Mouse (Mus musculus) CD4-positive, CD25-positive, alpha-beta regulatory T cell, adult 4 months (primary cell): ENCODE results near the gene Ethe1. TPM values are rescaled to one million over a fixed set of nuclear protein-coding genes. Genes with fewer than 3 reads are reported as not detected.

Source experiments
- ATAC-seq: one replicate; pipeline ENCODE4 v1.8.0; 2017
- polyA plus RNA-seq, 2 experiments: library from polyadenylated mRNA; unstranded; fragments of 100-300 nt; shearing (Covaris generic); gene quantifications; one replicate each; pipeline ENCODE4 v1.2.1; 2017

The Ethe1 gene
- polyA plus RNA-seq, 2 experiments from 2014 or later, result 13.8 to 19.6 TPM

DNA sequence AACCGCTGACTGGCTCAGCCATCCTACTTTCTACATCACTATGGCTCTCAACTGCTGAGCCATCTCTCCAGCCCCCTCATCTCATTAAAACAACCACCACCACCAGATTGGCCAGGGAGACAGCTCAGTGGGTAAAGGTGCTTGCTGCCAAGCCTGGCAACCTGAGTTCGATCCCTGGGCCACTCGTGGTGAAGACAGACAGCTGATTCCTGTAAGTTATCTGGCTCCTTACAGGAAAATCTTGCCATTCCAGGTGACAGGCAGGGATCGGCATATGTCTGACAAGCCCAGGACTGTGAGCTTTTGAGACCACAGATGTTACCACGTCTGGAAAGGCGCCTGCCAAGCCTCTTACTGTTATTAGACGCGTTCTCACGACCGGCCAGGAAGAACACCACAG, 9.5 kb upstream of the Ethe1 start:
- no peak for ATAC-seq

DNA sequence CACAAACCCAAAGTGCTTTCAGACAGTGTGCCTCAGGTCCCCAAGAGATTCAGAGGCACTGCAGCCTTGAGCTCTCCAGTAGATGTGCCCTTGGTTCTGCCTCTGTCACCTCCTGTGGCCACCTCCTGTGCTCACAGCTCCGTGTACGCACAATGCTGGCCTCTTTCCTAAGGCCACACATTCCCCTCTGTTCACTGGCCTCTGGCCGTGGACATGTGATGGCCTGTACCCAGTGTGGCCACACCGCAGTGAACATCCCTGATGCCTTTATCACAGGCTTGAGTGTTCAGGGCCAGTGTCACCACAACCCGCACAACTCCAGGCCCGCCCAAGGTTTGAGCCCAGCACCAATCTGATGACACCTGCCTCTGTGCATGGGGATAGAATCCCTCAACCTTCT, 2.5 kb upstream of the Ethe1 start:
- no peak for ATAC-seq

DNA sequence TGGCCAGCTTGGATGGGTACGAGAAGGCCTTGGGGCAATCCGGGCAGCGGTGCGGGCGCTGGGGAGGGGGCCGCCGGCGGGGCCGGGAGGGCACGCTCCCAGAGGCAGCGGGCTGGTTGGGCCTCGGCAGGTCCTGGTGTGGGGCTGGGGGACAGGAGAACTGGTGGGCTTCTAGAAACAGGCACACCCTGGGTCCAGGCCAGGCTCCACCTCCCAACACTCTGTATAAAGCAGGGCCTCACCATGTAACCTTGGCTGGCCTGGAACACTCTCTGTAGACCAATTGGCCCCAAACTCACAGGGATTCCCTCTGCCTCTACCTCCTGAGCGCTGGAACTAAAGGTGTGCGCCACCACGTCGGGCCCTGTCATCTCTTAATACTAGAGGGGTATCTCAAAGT, 1.3 kb upstream of the Ethe1 start:
- no peak for ATAC-seq

DNA sequence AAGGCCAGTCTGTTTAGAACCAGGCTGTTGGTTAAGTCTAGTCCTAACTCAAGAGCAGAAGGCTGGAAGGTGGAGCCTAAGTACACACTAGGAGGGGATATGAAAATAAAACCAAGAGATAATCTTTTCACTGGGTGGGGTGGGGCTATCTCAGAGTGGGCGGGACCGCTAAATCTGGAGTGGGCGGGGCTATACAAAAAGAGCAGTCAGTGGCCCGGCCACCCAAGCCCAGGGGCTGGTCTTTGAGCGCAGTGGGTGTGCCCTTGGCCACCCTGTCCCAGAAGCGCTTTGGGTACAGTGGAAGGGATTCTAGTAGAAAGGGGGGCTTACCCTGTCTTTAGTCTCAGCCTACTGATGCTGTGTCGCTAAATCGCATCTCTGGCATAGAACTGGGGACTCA, 515 bp upstream of the Ethe1 start:
- no peak for ATAC-seq

DNA sequence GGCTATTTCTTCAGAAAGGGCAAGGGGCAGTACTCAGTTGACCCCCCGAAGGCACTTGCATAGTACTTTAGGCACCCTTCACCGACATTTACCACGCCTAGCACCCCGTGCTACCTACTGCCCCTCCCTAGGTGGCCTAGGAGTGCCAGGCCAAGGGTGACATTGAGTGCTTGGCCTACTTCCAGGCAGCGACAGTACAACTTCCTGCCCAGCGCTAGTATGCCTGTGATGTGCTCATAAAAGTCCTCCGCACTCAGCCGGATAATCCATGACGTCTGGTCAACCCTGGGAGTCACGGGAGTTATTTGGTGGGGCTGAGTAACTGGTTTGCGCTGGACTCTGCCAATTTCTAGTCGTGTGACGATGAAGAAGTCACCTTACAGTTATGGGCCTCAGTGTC, 993 bp downstream of the Ethe1 start:
- ATAC-seq, result no peak

DNA sequence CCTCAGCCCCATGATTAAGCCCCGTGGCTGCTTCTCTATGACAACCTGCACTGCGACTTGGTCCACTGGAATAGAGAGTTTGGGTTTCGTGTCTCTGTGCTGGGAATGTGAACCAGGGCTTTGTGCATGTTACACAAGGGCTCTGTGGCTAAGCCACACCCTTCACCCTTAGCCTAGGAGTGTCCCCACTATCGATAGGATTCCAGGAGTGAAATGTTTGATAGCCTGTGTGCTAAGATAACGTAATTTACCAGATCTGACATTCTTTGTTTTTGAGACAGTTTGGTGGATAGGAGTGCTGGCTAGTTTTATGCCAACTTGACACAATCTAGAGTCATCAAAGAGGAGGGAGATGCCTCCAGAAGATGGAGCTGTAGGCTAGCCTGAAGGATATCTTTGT, 4.4 kb downstream of the Ethe1 start:
- ATAC-seq, result no peak

DNA sequence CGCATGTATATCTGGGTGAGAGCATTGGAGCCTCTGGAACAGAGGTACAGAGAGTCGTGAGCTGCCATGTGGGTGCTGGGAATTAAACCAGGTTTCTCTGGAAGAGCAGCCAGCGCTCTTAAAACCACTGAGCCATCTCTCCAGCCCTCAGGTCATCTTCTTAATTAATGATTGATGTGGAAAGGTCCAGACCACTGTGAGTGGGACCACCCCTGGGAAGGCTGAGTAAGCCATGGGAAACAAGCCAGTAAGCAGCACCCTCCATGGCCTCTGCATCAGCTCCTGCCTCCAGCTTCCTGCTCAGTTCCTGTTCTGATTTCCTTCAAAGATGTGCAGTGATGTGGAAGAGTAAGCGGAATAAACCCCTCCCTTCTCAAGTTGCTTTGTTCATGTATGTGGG, 4.8 kb downstream of the Ethe1 start:
- no peak for ATAC-seq

DNA sequence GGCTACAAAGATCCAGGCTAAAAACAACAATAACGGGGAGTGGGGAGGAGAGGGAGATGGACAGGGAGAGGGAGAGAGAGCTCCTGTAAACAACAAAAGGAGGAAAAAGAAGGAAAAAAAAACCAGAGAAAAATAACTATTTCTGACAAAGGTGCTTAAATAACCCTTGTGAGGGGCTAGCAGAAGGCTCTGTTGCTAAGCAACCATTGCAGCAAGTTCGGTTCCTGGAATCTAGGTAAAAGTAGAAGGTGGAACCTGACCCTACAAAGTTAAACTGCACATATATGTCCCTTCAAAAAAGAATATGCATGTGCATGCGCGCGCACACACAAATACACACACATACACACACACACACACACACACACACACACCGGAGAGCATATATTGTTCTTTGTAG, 5.4 kb downstream of the Ethe1 start:
- ATAC-seq, result no peak

DNA sequence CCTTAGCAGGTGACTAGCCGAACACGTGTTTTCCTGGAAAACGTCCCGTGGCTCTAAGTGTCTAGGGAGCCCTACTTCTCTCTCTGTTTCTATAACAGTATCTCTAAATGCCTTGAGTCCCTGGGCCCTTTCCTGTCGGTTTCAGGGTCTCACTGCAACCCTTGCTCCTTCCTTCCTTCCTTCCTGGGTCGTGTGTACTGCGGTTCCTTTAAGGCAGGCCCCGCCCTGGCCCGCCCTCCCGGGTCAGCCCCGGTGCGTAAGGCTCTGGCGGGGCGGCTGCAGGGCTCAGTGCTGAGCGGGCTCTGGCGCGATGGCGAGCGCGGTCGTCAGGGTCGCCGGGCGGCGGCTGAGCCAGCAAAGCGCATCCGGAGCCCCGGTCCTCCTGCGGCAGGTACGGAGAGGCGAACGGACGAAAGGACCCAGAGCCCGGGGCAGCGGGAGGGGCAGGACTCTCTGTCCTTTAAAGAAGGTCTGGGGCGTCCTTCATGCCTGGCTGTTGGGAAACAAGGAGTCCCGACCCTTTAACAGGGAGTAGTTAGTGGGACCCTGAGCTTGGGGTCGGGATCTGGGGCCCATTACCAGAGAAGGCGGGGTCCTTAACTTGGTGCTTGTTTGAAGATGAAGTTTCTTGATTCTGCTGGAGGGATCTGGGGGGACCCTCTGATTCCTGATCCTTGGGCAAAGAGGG, 6.4 kb downstream of the Ethe1 start:
- ATAC-seq, result peak; percentile 98

DNA sequence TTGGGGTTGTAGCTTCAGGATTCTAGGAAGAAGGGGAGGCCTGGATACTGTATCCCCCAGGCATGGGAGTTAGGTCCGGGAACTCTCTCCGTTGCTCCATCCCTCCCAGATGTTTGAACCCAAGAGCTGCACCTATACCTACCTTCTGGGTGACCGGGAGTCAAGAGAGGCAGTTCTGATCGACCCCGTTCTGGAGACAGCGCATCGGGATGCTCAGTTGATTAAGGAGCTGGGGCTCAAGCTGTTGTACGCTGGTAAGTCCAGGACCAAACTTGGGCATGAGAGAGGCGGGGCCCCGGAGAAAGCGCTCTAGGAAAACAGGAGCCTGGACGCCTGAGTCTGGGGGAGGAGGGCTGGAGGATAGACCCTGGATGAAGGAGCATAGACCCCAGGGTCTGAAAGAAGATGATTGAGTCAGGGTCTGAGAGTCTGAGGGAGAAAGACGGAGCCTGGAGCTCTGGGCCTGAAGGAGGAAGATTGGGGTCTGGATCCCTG, 7.0 kb downstream of the Ethe1 start:
- ATAC-seq, result no peak

DNA sequence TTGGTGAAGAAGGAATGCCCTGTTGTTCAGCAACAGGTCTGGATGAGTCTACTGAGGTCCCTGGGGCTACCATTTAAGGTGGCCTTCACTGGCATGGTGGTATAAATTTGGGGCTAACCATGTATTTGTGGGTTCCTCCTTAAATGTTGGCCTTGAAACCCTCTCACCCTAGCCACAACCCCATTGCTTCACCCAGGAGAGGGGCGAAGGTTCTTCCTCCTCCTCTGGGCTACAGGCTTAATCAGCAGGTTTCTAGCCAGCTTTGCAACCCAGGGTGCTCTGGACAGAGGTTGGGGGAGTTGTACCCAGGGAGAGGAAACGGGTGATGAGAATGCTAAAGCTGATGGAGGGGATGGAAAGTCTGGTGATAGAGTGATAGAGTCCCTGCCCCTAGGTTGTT, 8.1 kb downstream of the Ethe1 start:
- ATAC-seq, result no peak

DNA sequence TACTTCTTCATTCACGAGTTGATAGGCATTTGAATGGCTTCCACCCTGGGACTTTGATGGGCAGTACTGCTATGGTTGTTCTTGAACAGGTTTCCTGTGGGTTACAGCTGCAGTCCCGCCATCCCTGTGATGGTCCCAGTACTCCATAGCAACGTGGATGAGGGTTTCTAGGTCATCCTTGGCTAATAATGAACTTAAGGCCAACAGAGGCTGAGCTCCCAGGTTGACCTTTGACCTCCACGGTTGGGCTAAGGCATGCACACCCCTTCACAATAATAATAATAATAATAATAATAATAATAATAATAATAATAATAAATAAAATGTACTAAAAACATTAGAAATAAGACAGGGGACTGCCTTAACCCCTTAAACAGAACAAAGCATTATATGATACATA, 10.8 kb downstream of the Ethe1 start:
- no peak for ATAC-seq

DNA sequence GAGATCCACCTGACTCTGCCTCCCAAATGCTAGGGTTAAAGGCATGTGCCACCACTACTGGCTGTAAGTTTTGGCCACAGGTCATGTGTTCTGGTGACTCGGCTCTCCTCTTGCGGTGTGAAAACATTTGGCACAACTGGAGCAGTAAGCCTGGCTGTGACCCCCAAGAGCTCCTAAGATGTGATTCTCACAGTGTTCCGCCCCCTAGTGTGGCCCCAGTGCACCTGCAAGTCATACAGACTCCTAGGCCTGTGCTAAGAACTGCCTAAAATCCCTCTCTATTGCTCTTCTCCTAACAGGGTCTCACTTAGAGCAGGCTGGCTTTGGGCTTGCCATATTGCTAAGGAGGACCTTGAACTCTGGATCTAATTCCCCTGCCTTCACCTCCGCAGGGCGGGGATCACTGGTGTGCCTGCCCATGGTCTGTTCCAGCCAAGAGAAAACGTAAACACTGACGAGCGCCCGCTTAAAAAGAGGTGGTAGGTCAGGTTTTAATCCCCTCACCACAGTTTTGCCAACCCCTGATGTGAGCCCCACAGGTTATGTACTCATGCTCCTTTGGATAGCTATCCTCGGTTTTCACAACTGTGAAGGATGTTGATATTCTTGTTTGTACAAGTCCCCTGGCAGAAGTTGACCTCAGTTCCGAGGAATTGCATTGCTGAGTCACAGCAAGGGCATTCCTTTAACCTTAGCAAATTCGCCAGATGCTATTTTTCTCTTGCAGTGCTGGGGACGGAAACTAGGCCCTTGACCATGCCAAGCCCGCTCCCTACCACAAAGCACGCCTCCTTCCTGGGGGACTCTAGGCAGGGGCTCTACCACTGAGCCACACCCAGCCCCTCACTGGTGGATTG, 12.1 kb downstream of the Ethe1 start:
- no peak for ATAC-seq

DNA sequence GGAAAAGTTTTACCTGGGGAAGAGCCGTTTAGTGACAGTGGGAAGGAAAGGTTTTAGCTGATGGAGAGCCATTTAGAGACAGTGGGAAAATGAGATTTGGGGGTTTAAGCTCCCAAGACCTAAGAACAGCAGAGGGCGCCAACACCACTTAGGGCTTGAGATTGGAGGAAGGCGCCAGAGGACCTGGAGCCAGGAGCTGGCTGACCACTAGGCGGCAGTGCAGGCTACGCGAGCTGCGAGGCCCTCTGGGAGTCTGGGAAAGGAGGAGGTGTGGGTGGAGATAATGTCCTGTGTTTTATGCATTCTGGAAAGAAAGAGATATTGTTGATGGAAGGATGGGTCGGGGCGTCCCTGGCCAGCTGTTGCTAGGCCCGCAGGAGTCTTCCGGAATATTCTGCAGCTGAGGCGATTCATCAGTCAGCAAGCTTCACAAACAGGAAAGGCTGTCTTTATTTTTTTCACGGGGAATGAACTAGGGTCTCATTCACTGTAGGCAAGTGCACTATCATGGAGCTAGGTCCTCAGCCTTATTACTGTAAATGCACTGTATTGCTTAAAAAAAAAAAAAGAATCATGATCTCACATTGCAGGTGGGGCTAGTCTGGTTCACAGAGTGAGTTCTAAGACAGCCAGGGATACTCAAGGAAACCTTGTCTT, 13.7 kb downstream of the Ethe1 start:
- peak; percentile 97 for ATAC-seq

DNA sequence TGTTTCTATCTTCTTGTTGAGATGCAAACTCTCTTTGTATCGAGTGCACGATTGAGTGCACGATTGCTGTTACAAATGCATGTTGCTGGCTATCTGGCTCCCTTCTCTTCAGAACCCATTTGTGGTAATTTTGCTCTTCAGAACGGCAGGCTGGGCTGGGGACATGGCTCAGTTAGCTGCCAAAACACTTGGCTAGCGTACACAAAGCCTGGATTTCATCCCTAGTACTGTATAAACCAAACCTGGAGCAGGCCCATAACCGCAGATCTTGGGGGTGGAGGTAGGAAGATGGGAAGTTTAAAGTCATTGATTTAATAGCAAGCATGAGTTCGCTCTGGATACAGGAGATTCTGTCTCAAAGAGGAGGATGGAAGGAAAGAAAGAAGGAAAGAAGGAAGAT, 18.2 kb downstream of the Ethe1 start:
- no peak for ATAC-seq

DNA sequence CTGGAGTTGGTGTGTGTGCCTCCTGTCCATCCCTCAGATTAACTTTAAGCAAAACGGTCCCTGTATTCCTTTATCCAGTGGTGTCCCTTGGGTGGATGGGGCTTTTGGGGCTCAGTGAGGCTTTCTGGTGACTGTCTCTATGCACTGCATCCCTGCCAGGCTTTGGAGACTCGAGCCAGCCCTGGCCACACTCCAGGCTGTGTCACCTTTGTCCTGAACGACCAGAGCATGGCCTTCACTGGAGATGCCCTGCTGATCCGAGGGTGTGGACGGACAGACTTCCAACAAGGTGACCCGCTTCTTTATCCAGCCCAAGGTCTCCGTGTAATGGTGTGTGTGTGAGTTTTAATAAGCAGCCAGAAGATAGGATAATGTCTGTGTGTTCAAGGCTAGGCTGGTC, 18.7 kb downstream of the Ethe1 start:
- no peak for ATAC-seq

DNA sequence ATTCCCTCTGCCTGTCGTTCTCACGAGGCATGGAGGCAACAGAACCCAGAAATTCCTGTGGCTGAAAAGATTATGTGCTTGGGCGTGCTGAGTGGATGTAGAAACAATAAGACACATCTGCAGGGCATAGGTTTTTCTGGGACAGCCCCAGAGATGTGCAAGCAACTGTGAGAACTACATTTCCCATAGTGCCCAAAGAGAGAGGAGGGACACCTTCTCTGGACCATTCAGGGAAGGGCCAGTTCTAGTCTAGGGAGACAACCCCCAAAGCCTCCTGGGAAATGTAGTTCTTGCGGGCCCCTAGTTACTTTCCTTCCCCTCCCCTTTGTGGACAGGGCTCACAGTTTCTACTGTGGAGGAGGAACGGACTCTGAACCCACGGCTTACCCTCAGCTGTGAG, 20.7 kb downstream of the Ethe1 start:
- peak; percentile 85 for ATAC-seq

DNA sequence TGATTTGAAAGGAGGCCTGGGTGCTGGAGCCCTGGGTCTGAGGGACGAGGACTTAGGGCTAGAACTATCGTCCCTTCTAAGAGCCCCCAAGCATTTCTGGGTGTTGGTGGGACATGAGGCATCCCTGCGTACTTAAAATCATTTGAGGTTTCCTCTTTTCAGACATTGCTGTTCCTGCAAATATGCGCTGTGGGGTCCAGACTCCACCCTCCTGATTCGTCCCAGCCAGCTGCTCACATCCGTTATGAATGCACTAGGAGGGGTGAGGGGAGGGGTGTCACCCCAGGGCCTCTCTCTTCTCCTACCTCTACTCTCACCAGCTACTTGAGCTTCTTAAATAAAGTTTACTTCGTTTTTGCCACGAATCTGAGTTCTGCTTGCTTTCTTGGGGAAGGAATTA, 21.2 kb downstream of the Ethe1 start:
- ATAC-seq, result peak; percentile 16

DNA sequence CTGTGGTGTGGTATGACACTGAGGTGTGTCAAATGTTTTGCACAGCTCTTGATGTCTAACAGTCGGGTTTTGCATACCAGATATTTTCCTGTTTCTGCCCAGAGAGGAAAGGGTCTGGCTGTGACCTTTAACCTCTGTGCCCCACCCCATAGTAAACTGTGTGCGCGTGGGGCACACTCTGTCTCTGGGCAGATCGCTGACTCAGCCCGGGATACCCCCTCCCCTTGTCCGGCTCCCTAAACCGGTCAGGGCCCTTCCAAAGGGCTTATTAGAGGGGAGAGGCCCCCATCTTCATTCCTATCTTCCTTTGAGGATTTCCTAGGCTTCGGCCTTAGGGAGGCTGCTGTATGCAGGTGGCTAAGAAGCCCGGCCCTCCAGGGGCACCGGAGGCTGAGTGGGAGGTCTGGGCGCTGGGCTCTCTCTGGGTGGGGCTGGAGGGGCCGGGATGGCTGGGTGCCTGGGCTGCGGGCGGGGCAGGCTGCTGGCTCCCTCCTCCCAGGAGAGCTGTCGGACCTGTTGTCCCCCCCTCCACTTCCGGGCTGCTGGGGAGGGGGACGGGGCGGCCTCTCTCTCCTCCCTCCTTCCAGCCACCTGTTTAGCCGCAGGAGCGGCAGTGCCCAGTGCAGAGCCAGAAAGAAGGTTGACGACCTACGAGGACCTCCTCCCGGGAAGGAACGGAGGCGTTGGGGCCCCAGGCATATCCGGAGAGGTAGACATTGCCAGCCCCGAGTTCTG, 23.0 kb downstream of the Ethe1 start, which contains the start of gene Phldb3:
Gene Phldb3, plus strand, starts transcription at position 620 of the 735 bp plus-strand sequence.
- ATAC-seq, result peak; percentile 37

DNA sequence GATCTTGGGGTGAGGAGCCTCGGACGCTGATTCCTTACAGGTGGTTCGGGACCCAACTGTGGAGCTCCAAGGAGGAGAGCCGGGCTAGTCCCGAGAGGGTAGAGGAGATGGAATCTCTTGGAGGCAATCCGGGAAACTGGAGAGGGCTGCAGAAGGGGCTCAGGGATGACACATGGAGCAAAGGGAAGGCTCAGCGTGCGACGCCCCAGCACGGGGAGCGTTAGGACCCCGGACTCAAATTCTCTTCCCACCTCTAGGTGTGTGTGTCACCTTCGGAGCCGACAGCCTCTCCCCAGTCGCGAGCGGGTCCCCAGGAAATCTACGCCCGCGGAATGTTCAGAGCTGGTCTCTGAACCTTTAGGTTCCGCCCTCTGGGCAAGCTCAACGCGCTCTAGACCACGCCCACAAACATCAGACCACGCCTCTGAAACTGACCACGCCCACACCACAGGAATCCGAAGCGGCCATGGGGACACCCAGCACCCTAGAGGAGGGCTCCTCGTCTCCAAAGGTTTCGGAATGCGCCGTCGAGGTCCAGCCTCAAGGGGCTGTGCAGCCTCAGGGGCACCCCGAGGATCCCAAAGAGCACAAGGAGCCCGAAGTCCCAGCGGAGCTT, 23.6 kb downstream of the Ethe1 start:
- ATAC-seq, result peak; percentile 78

DNA sequence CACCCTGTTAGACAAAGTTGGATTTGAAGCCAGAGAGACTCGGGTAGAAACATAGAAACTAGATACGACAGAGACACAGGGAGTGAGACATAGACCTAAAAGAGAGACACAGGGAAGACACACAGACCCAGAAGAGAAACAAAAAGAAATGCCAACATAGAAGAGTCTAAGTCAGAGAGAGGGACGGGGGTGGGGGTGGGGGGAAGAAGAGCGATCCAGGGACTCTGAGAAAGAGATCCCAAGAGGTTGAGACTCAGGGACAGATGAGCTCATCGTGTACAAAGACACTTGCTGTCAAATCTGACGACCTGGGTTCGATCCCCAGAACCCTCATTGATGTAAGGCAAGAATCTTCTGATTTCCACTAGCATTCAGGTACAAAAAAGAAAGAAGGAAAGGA, 24.4 kb downstream of the Ethe1 start:
- ATAC-seq, result no peak

DNA sequence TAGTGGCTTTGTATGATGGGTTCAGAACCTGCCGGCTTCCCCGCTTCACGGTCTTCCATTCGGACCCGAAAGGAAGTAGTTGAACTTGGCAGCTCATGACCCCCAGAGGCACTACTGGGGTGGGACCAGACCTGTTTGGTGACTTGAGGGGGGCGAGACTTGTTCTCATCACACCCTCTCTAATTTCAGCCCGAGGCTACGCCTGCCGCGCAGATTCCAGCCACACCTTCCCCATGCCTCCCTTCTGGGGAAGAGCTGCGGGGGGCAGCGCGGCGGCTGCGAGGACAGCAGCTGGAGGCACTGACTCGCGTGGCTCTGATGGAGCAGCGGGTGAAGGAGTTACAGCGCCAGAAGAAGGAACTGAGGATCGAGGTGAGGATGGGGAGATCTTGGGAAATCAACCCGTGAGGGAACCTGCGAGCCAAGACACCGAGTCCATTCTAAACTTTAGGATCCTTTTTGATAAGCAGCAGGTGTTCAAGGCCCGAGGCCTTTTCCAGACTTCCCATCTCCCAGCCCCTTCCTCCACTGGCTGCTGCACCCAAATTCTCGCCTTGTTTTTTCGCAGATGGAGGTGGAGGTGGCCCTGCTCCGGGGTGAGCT, 25.1 kb downstream of the Ethe1 start:
- ATAC-seq, result no peak
